Mouse (Mus musculus): ENCODE results near the gene Asf1b. TPM values are rescaled to one million over a fixed set of nuclear protein-coding genes. Genes with fewer than 3 reads are reported as not detected.

Asf1b gene
- polyA plus RNA-seq, 1 experiment from 2014 or later, result 5.1 TPM

GRCm38 (mm10) chr8:83995973-83996372 is 40.7 kb downstream of the Asf1b start:
- Histone ChIP-seq H3K4me2 (ENCODE audit: low read depth, low read length) (peak overlapping the region; percentile 72), H3K4me3 (ENCODE audit: low read depth, low read length) (peak overlapping the region; percentile 75), H3K4me1 (ENCODE audit: control insufficient read depth, insufficient read depth, low read length) (peaks cover 11% of the 10 kb centered on the region), H3K36me3 (ENCODE audit: control insufficient read depth, insufficient read depth, low read length) (peaks cover 22% of the 10 kb centered on the region), H3K9me3 (ENCODE audit: control insufficient read depth, low read length) (no peaks in the 10 kb centered on the region), H3K27ac (ENCODE audit: low read depth, low read length) (no peak overlapping the region), H3K9ac (replicated peaks; ENCODE audit: low read depth, low read length) (no peak overlapping the region), H3K27me3 (ENCODE audit: control insufficient read depth, insufficient read depth, low read length) (0 out of 2 replicates have a peak, but pooled peaks cover 6% of the 10 kb centered on the region)
- no peak for ATAC-seq (ENCODE audit: low read depth)
- 17% methylated on average over 12 of the region's 12 CpGs for WGBS

DNA sequence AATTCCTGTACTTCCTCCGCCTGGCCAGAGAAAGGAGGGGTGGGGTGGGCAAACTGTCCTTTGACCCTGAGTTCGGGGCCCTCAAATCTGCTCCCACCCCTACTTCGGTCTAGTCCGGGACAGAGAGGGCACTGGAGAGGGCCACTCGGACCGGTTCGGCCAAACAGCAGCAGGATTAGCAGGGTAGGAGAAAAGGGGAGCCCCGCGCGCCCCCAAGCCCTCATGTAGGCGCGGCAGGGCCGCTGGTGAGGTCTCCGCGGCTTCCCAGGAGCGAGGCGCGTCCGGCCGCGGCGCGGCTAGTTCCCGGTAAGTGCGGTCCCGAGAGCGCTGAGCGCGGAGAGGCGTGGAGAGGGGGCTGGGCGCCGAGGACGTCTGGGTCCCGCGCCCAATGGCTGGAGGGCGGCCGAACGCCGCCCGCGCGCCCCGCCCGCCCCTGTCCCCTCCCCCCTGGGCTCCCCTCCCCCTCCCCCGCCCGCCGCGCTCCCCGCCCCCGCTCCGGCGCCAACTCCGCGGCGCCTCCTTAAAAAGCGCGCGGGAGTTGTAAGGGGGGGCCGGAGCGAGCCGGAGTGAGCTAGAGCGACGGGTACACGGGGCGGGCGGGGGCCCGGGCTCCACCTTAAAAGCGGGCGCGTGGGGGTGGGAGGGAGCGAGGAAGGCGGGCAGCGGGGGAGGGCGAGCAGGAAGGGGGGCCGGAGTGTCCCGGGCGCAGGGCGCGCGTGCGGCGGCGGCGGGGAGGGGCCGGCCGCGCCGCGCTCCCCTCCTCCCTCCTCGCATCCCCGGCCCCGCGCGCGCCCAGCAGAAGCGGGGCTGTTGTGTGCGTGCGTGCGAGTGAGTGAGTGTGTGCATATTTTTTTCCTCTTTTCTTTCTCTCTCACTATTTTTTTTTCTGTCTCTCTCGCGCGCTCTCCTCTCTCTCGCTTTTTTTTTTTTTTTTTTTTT is 41.5 kb downstream of the Asf1b start:
- 0 out of 2 replicates have a peak, but pooled peaks cover 6% of the 10 kb centered on the region for H3K27me3 ChIP-seq (ENCODE audit: control insufficient read depth, insufficient read depth, low read length)
- H3K36me3 ChIP-seq (ENCODE audit: control insufficient read depth, insufficient read depth, low read length), result peaks cover 14% of the 10 kb centered on the region; the same call in 1 of the 2 replicates
- WGBS, result 0% methylated on average over 33 of the region's 103 CpGs
- no peaks in the 10 kb centered on the region for H3K9me3 ChIP-seq (ENCODE audit: control insufficient read depth, low read length)
- ATAC-seq (ENCODE audit: low read depth), result peak; percentile 72
- peak overlapping the region; percentile 75 for H3K4me3 ChIP-seq (ENCODE audit: low read depth, low read length)
- H3K9ac ChIP-seq (replicated peaks; ENCODE audit: low read depth, low read length), result peak overlapping the region; percentile 85
- peak overlapping the region; percentile 72 for H3K4me2 ChIP-seq (ENCODE audit: low read depth, low read length)
- peaks cover 13% of the 10 kb centered on the region for H3K4me1 ChIP-seq (ENCODE audit: control insufficient read depth, insufficient read depth, low read length)
- H3K27ac ChIP-seq (ENCODE audit: low read depth, low read length), result peak overlapping the region; percentile 91

DNA sequence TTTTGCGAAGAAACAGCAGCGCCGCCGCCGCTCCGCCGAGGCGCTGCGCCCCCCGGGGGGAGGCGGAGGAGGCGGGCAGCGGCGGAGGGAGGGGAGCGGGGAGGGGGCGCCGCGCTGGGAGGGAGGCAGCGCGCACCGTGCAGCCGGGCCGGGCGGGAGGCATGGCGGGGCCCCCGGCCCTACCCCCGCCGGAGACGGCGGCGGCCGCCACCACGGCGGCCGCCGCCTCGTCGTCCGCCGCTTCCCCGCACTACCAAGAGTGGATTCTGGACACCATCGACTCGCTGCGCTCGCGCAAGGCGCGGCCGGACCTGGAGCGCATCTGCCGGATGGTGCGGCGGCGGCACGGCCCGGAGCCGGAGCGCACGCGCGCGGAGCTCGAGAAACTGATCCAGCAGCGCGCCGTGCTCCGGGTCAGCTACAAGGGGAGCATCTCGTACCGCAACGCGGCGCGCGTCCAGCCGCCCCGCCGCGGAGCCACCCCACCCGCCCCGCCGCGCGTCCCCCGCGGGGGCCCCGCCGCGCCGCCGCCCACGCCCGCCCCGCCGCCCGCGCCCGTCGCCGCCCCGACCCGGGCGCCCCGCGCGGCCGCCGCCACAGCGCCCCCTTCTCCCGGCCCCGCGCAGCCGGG is 42.3 kb downstream of the Asf1b start, which contains the start of gene Samd1:
TSS of gene Samd1 (plus strand) at position 162 of the 631 bp plus-strand sequence.
- Histone ChIP-seq H3K27me3 (ENCODE audit: control insufficient read depth, insufficient read depth, low read length) (0 out of 2 replicates have a peak, but pooled peaks cover 6% of the 10 kb centered on the region), H3K36me3 (ENCODE audit: control insufficient read depth, insufficient read depth, low read length) (peaks cover 11% of the 10 kb centered on the region; the same call in 1 of the 2 replicates), H3K27ac (ENCODE audit: low read depth, low read length) (peak within 1 kb of the TSS; percentile 91), H3K9me3 (ENCODE audit: control insufficient read depth, low read length) (no peaks in the 10 kb centered on the region), H3K4me3 (ENCODE audit: low read depth, low read length) (peak within 1 kb of the TSS; percentile 75), H3K4me1 (ENCODE audit: control insufficient read depth, insufficient read depth, low read length) (peaks cover 13% of the 10 kb centered on the region), H3K9ac (replicated peaks; ENCODE audit: low read depth, low read length) (peak within 1 kb of the TSS; percentile 85), H3K4me2 (ENCODE audit: low read depth, low read length) (peak within 1 kb of the TSS; percentile 72)
- WGBS, result 0% methylated on average over 27 of the region's 112 CpGs
- peak; percentile 28; the same call in 1 of the 2 replicates for ATAC-seq (ENCODE audit: low read depth)

GRCm38 (mm10) chr8:83998231-83999056 is 43.1 kb downstream of the Asf1b start:
- Histone ChIP-seq H3K36me3 (ENCODE audit: control insufficient read depth, insufficient read depth, low read length) (peaks cover 10% of the 10 kb centered on the region; the same call in 1 of the 2 replicates), H3K27ac (ENCODE audit: low read depth, low read length) (peak overlapping the region; percentile 74), H3K4me1 (ENCODE audit: control insufficient read depth, insufficient read depth, low read length) (peaks cover 13% of the 10 kb centered on the region), H3K9ac (replicated peaks; ENCODE audit: low read depth, low read length) (peak overlapping the region; percentile 85), H3K4me3 (ENCODE audit: low read depth, low read length) (peak overlapping the region; percentile 75), H3K4me2 (ENCODE audit: low read depth, low read length) (peak overlapping the region; percentile 72), H3K9me3 (ENCODE audit: control insufficient read depth, low read length) (no peaks in the 10 kb centered on the region), H3K27me3 (ENCODE audit: control insufficient read depth, insufficient read depth, low read length) (0 out of 2 replicates have a peak, but pooled peaks cover 6% of the 10 kb centered on the region)
- WGBS, result 1% methylated on average over 54 of the region's 92 CpGs
- ATAC-seq (ENCODE audit: low read depth), result peak; percentile 12; the same call in 1 of the 2 replicates

DNA sequence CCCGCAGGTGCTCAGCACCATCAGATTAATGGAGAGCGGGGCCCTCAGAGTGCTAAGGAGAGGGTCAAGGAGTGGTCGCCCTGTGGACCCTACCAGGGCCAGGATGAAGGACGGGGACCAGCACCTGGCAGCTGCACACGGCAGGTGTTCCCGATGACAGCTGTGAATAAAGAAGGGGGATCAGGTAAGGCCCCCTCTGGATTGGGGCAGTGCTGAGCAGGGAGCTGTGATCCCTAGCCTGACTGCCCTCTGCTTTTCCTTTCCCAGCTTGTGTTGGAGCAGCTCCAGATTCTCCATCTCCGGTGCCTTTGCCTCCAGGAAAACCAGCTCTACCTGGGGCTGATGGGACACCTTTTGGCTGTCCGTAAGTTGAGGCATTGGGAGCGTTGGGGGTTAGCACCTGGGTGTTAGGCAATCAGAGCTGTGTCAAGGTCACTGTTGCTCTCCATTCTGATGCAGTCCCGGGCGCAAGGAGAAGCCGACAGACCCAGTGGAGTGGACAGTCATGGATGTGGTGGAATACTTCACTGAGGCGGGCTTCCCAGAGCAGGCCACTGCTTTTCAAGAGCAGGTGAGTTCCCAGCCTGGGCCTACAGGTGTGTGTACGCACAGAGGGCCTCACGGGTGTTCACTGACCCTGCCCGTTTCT is 43.9 kb downstream of the Asf1b start:
- no peak overlapping the region for H3K27ac ChIP-seq (ENCODE audit: low read depth, low read length)
- H3K4me3 ChIP-seq (ENCODE audit: low read depth, low read length), result peak overlapping the region; percentile 75
- peak overlapping the region; percentile 85; the same call in 1 of the 2 replicates for H3K9ac ChIP-seq (replicated peaks; ENCODE audit: low read depth, low read length)
- peaks cover 15% of the 10 kb centered on the region for H3K4me1 ChIP-seq (ENCODE audit: control insufficient read depth, insufficient read depth, low read length)
- 73% methylated on average over 16 of the region's 16 CpGs for WGBS
- H3K9me3 ChIP-seq (ENCODE audit: control insufficient read depth, low read length), result no peaks in the 10 kb centered on the region
- H3K4me2 ChIP-seq (ENCODE audit: low read depth, low read length), result peak overlapping the region; percentile 72
- peaks cover 5% of the 10 kb centered on the region; the same call in 1 of the 2 replicates for H3K36me3 ChIP-seq (ENCODE audit: control insufficient read depth, insufficient read depth, low read length)
- 0 out of 2 replicates have a peak, but pooled peaks cover 6% of the 10 kb centered on the region for H3K27me3 ChIP-seq (ENCODE audit: control insufficient read depth, insufficient read depth, low read length)
- no peak for ATAC-seq (ENCODE audit: low read depth)

- Histone ChIP-seq H3K4me1 (ENCODE audit: control insufficient read depth, insufficient read depth, low read length) (peaks cover 18% of the 10 kb centered on the region), H3K27ac (ENCODE audit: low read depth, low read length) (no peak overlapping the region), H3K4me2 (ENCODE audit: low read depth, low read length) (0 out of 2 replicates have a peak overlapping the region, but pooled peaks have one; percentile 5), H3K9ac (replicated peaks; ENCODE audit: low read depth, low read length) (no peak overlapping the region), H3K27me3 (ENCODE audit: control insufficient read depth, insufficient read depth, low read length) (0 out of 2 replicates have a peak, but pooled peaks cover 6% of the 10 kb centered on the region), H3K4me3 (ENCODE audit: low read depth, low read length) (no peak overlapping the region), H3K9me3 (ENCODE audit: control insufficient read depth, low read length) (no peaks in the 10 kb centered on the region), H3K36me3 (ENCODE audit: control insufficient read depth, insufficient read depth, low read length) (peaks cover 5% of the 10 kb centered on the region; the same call in 1 of the 2 replicates)
- ATAC-seq (ENCODE audit: low read depth), result no peak
- WGBS, result 92% methylated on average over 2 of the region's 2 CpGs
These were observed 44.5 kb downstream of the Asf1b start for GRCm38 (mm10) chr8:83999825-84000224.

DNA sequence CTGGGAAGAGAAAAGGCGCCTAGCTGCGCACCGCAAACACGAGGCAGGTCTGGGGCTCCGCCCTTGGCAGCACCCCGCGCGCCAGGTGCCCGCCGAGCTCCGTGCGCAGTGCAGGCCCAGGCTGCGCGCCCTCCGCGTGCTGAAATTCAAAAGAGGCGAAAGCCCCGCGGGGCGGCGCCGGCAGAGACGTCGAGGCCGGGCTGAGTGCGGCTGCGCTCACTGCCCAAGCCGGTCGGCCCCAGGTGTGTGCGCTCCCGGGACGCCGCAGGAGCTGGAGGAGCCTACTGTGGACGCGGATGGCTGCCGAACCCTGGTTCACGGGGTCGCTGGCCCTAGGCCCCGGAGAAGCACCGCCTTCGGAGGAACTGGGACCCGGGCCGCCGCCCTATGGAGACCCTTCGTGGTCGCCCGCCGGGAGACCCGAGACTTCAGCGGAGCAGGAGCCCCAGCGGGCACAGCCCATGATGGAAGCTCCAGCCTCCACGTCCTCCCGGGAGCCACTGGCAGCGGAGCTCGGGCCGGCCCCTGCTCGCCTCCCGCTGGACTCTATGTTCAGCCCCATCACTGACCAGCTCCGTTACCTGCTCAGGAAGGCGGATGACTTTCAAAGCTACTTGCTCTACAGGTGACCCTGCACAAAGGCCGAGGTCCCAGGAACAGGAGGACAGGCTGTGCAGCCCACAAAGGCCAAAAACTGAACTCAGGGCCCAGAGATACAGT is 46.1 kb downstream of the Asf1b start, which contains the start of gene 1700067K01Rik:
TSS of gene 1700067K01Rik (plus strand) at position 222 of the 720 bp plus-strand sequence.
- peak within 1 kb of the TSS; percentile 39; the same call in 1 of the 2 replicates for H3K9ac ChIP-seq (replicated peaks; ENCODE audit: low read depth, low read length)
- no peak for ATAC-seq (ENCODE audit: low read depth)
- 0 out of 2 replicates have a peak, but pooled peaks cover 6% of the 10 kb centered on the region for H3K27me3 ChIP-seq (ENCODE audit: control insufficient read depth, insufficient read depth, low read length)
- peaks cover 18% of the 10 kb centered on the region for H3K4me1 ChIP-seq (ENCODE audit: control insufficient read depth, insufficient read depth, low read length)
- no peak within 1 kb of the TSS for H3K4me3 ChIP-seq (ENCODE audit: low read depth, low read length)
- no peak within 1 kb of the TSS for H3K27ac ChIP-seq (ENCODE audit: low read depth, low read length)
- peaks cover 5% of the 10 kb centered on the region; the same call in 1 of the 2 replicates for H3K36me3 ChIP-seq (ENCODE audit: control insufficient read depth, insufficient read depth, low read length)
- H3K4me2 ChIP-seq (ENCODE audit: low read depth, low read length), result no peak within 1 kb of the TSS; the same call in 1 of the 2 replicates
- H3K9me3 ChIP-seq (ENCODE audit: control insufficient read depth, low read length), result no peaks in the 10 kb centered on the region
- 16% methylated on average over 61 of the region's 61 CpGs for WGBS

Measured in neural tube, embryonic 14.5 days (tissue).